Mouse (Mus musculus) thymus, adult 2 months (tissue): ENCODE data around the gene Fsip1.

Source experiments
- CTCF ChIP-seq: fragments of 200-500 bp; IDR thresholded peaks from 2 replicates; pipeline ENCODE4 v1.5.1; 2012; ENCODE audit warnings: mild to moderate bottlenecking, control low read depth, low read length, moderate library complexity, borderline replicate concordance; ENCODE audit not compliant: control insufficient read depth, poor library complexity, insufficient read depth; ENCODE audit errors: extremely low read depth
- POLR2A ChIP-seq: fragments of 200-500 bp; IDR thresholded peaks from 2 replicates; pipeline ENCODE4 v1.6.1; 2012; ENCODE audit warnings: mild to moderate bottlenecking, low read length, control low read depth, moderate library complexity; ENCODE audit not compliant: control insufficient read depth, poor library complexity, insufficient read depth; ENCODE audit errors: extremely low read depth

DNA sequence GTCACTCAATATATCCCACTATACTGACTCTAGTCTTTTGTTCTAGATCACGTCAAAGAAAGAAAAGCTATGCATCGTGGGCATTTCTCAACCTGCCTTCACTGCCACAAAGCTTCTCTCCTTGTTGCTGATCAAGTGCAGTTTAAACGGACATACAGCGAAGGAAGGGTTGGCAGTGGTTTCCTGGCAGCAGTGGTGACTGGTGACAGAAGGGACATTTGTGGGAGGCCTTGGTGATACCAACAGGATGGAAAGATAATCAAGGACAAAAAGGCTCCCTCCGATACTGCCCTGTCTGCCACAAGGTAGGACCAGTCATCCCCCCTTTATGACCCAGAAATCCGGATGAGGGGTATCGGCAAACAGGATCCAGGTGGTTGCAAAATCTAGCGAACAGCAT lies 21.5 kb upstream of the Fsip1 start:
- no peak for TF ChIP-seq CTCF
- TF ChIP-seq POLR2A, result no peak
